Mouse (Mus musculus): Measurements from ENCODE around the gene Osbpl7.

The Osbpl7 gene

GRCm38 (mm10) chr11:97083401-97084140, 33.1 kb downstream of the Osbpl7 start:
- no peak for DNase-seq (ENCODE audit: low read depth, low spot score)

- no peak for DNase-seq (ENCODE audit: low read depth, low spot score)
These were observed 34.5 kb downstream of the Osbpl7 start for GRCm38 (mm10) chr11:97084821-97085505.

GRCm38 (mm10) chr11:97086365-97086764, 35.9 kb downstream of the Osbpl7 start:
- DNase-seq (ENCODE audit: low read depth, low spot score): no peak

GRCm38 (mm10) chr11:97094600-97094999, 44.2 kb downstream of the Osbpl7 start:
- DNase-seq (ENCODE audit: low read depth, low spot score): no peak

- no peak for DNase-seq (ENCODE audit: low read depth, low spot score)
These were observed 48.4 kb downstream of the Osbpl7 start for GRCm38 (mm10) chr11:97098791-97099190.

- peak; percentile 84 for DNase-seq (ENCODE audit: low read depth, low spot score)
These were observed 51.3 kb downstream of the Osbpl7 start for GRCm38 (mm10) chr11:97101722-97102121.

- no peak for DNase-seq (ENCODE audit: low read depth, low spot score)
These were observed 53.0 kb downstream of the Osbpl7 start for GRCm38 (mm10) chr11:97103163-97104090.

- DNase-seq (ENCODE audit: low read depth, low spot score): peak; percentile 40
These were observed 53.7 kb downstream of the Osbpl7 start for GRCm38 (mm10) chr11:97104091-97104483.

GRCm38 (mm10) chr11:97108976-97109375, 58.5 kb downstream of the Osbpl7 start:
- DNase-seq (ENCODE audit: low read depth, low spot score): peak; percentile 44

GRCm38 (mm10) chr11:97112519-97113125, 62.2 kb downstream of the Osbpl7 start:
- DNase-seq (ENCODE audit: low read depth, low spot score): no peak

- DNase-seq (ENCODE audit: low read depth, low spot score): peak; percentile 71
These were observed 64.5 kb downstream of the Osbpl7 start, which contains the start of gene Tbx21 for GRCm38 (mm10) chr11:97114671-97115601. Gene Tbx21, minus strand, starts transcription at chr11:97115331.

GRCm38 (mm10) chr11:97115797-97116196, 65.4 kb downstream of the Osbpl7 start:
- DNase-seq (ENCODE audit: low read depth, low spot score): peak; percentile 64
